Mouse (Mus musculus): ENCODE data around the gene Gm35549. TPM values are rescaled to one million over a fixed set of nuclear protein-coding genes. Genes with fewer than 3 reads are reported as not detected.
"Not testable (repeated sequence)": the region's sequence is repeated elsewhere in the genome, so short reads cannot be mapped to it uniquely, and the experiment has no call there.

The Gm35549 gene
- polyA plus RNA-seq, 1 experiment from 2014 or later = 0.65 TPM

GRCm38 (mm10) chr9:122855141-122855540 is 11.3 kb upstream of the Gm35549 start:
- H3K4me1 ChIP-seq; H3K27me3 ChIP-seq (ENCODE audit: low read depth, poor library complexity, severe bottlenecking); DNase-seq (ENCODE audit: low spot score); H3K27ac ChIP-seq; H3K9me3 ChIP-seq (replicated peaks); H3K4me3 ChIP-seq: not testable (repeated sequence)
- peaks cover 98% of the 10 kb centered on the region for H3K36me3 ChIP-seq
- 84% methylated on average over 3 of the region's 7 CpGs for WGBS

DNA sequence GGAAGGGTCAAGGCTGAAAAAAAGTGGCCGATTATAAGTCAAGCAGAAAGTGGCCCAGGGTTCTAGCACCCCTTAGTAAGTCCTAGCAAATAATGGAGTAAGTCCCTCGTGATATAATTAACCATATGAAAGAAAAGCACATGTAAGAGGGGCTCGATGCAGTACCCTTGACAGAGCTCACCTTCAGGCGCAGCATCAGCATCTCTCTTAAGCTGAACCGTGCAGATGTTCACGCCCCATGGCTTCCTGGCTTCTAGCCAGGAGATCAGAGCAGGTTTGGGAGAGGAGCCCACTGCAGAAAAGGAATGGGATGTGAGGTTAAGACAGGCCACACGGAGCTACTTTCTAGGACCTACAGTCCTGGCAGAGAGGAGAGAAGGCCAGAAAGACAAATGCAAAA is 10.7 kb upstream of the Gm35549 start:
- no peaks in the 10 kb centered on the region for H3K27me3 ChIP-seq (ENCODE audit: low read depth, poor library complexity, severe bottlenecking)
- H3K27ac ChIP-seq = no peak overlapping the region
- no peak overlapping the region for H3K4me3 ChIP-seq
- WGBS = 96% methylated on average over 7 of the region's 7 CpGs
- H3K9me3 ChIP-seq (replicated peaks) = no peaks in the 10 kb centered on the region
- H3K4me1 ChIP-seq = no peaks in the 10 kb centered on the region
- DNase-seq (ENCODE audit: low spot score) = no peak
- H3K36me3 ChIP-seq = peaks cover 98% of the 10 kb centered on the region

GRCm38 (mm10) chr9:122847811-122848311 is 4.0 kb upstream of the Gm35549 start:
- 95% methylated on average over 7 of the region's 8 CpGs for WGBS
- H3K4me1 ChIP-seq = not testable (repeated sequence)

GRCm38 (mm10) chr9:122846156-122846555 is 2.3 kb upstream of the Gm35549 start:
- Histone ChIP-seq H3K4me3 (no peak overlapping the region), H3K27me3 (ENCODE audit: low read depth, poor library complexity, severe bottlenecking) (no peaks in the 10 kb centered on the region), H3K27ac (no peak overlapping the region), H3K9me3 (replicated peaks) (no peaks in the 10 kb centered on the region), H3K4me1 (no peaks in the 10 kb centered on the region), H3K36me3 (peaks cover 30% of the 10 kb centered on the region)
- DNase-seq (ENCODE audit: low spot score) = no peak

More at GRCm38 (mm10) chr9:122847811-122848311, 4.0 kb upstream of the Gm35549 start:
- not testable (repeated sequence) for DNase-seq (ENCODE audit: low spot score); H3K27me3 ChIP-seq (ENCODE audit: low read depth, poor library complexity, severe bottlenecking); H3K9me3 ChIP-seq (replicated peaks); H3K27ac ChIP-seq; H3K4me3 ChIP-seq
- peaks cover 47% of the 10 kb centered on the region for H3K36me3 ChIP-seq

DNA sequence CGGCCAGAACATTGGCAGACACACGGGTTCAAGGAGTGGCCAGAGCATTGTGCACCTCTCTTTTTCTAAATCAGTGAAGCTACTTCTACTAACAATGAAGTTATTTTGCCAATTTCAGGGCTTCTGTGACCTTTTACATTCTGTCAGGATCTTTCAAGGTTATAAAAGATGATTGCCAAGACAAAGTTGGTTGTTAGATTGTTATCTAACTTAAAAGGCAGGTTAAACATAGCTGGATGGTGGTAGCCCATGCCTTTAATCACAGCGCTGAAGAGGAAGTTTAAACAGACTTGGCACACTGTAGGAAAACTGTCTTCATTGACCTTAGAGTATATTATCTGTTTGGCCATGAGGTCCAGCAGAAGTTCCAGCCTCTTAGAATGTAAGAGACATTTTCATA is 1.8 kb upstream of the Gm35549 start:
- 91% methylated on average over 3 of the region's 3 CpGs for WGBS
- Histone ChIP-seq H3K4me1 (no peaks in the 10 kb centered on the region), H3K36me3 (peaks cover 25% of the 10 kb centered on the region), H3K9me3 (replicated peaks) (no peaks in the 10 kb centered on the region), H3K4me3 (no peak overlapping the region), H3K27me3 (ENCODE audit: low read depth, poor library complexity, severe bottlenecking) (no peaks in the 10 kb centered on the region), H3K27ac (no peak overlapping the region)
- DNase-seq (ENCODE audit: low spot score) = no peak

GRCm38 (mm10) chr9:122837680-122838079 is 6.2 kb downstream of the Gm35549 start:
- Histone ChIP-seq H3K9me3 (replicated peaks) (no peaks in the 10 kb centered on the region), H3K36me3 (peaks cover 9% of the 10 kb centered on the region; the same call in 1 of the 2 replicates), H3K27me3 (ENCODE audit: low read depth, poor library complexity, severe bottlenecking) (no peaks in the 10 kb centered on the region), H3K4me1 (peaks cover 7% of the 10 kb centered on the region; the same call in 1 of the 2 replicates), H3K27ac (no peak overlapping the region), H3K4me3 (no peak overlapping the region)
- peak; percentile 50 for DNase-seq (ENCODE audit: low spot score)
- 24% methylated on average over 16 of the region's 16 CpGs for WGBS

DNA sequence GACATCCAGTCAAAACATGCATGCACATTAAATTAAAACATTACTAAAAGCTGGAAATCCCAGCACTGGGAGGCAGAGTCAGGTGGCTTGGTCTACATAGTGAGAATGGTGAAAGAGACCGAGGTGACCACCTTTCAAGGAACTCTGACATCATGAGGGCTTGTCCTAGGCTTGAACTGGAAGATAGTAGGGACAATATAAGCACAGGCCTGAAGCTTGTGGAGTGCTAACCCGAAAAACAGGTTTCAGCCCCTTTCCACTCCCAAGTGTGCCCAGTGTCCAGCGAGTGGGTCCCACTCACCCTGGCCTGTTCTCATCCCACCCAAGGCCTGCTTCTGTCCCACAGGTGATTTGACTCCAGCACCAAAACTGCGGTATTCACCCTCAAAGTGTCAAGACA is 6.6 kb downstream of the Gm35549 start:
- no peak for DNase-seq (ENCODE audit: low spot score)
- Histone ChIP-seq H3K27me3 (ENCODE audit: low read depth, poor library complexity, severe bottlenecking) (no peaks in the 10 kb centered on the region), H3K9me3 (replicated peaks) (no peaks in the 10 kb centered on the region), H3K4me1 (peaks cover 7% of the 10 kb centered on the region; the same call in 1 of the 2 replicates), H3K4me3 (no peak overlapping the region), H3K27ac (no peak overlapping the region), H3K36me3 (peaks cover 9% of the 10 kb centered on the region; the same call in 1 of the 2 replicates)
- WGBS = 75% methylated on average over 4 of the region's 4 CpGs

DNA sequence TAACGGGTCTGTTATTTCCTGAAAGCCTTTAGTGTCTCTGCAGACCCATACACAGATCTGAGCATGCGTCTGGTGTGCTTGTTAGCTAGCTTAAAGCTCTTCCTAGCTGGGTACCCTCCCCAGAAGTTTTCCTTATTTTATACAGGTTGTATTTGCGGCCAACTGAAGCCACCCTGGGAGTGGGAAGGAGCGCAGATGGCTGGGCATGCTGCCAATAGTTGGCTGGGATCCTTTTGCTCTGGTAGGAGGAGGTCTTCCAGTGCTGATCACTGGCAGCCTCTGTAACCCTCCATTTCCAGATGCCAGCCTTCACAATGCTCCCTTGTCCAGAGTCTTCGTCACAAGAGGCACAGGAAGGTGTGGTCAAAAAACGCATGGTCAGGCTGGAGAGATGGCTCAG is 7.0 kb downstream of the Gm35549 start:
- Histone ChIP-seq H3K4me3 (no peak overlapping the region), H3K27me3 (ENCODE audit: low read depth, poor library complexity, severe bottlenecking) (no peaks in the 10 kb centered on the region), H3K36me3 (peaks cover 9% of the 10 kb centered on the region; the same call in 1 of the 2 replicates), H3K27ac (no peak overlapping the region), H3K4me1 (peaks cover 7% of the 10 kb centered on the region; the same call in 1 of the 2 replicates), H3K9me3 (replicated peaks) (no peaks in the 10 kb centered on the region)
- DNase-seq (ENCODE audit: low spot score) = no peak
- 83% methylated on average over 6 of the region's 6 CpGs for WGBS

- Histone ChIP-seq H3K27ac (no peak overlapping the region), H3K27me3 (ENCODE audit: low read depth, poor library complexity, severe bottlenecking) (no peaks in the 10 kb centered on the region), H3K4me3 (no peak overlapping the region), H3K36me3 (peaks cover 9% of the 10 kb centered on the region; the same call in 1 of the 2 replicates), H3K4me1 (peaks cover 7% of the 10 kb centered on the region; the same call in 1 of the 2 replicates), H3K9me3 (replicated peaks) (no peaks in the 10 kb centered on the region)
- no peak for DNase-seq (ENCODE audit: low spot score)
- WGBS = 84% methylated on average over 9 of the region's 9 CpGs
Measured at GRCm38 (mm10) chr9:122836126-122836525, 7.7 kb downstream of the Gm35549 start.

DNA sequence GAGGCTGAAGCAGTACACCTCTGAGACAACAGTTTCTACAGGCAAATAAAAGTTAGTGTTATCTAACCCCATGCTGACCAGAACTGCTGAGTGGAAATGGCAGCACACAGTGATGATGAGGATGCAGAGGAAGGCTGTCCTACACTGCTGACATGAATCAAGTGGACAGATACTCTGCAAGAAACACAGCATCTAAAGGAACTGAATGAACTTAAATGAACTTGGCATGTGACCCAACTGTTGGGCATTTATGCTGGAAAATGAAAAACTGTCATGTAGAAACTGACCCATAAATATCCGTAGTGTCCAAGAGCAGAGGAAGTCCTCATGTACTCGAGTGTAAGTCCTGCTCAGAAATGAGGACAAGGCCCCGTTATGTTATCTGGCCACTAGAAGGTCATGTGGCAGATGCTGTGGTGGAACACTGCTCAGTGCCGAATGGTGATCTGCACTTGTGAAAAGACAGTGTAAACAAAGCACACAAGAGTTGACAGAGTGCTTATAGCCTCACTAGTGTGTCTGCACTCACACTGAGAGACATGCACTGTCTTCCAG is 13.9 kb downstream of the Gm35549 start:
- Histone ChIP-seq H3K4me3 (no peak overlapping the region), H3K27me3 (ENCODE audit: low read depth, poor library complexity, severe bottlenecking) (no peaks in the 10 kb centered on the region), H3K27ac (no peak overlapping the region), H3K9me3 (replicated peaks) (no peaks in the 10 kb centered on the region), H3K36me3 (peaks cover 34% of the 10 kb centered on the region), H3K4me1 (no peaks in the 10 kb centered on the region)
- no peak for DNase-seq (ENCODE audit: low spot score)
- WGBS = 90% methylated on average over 4 of the region's 4 CpGs

GRCm38 (mm10) chr9:122826743-122827142 is 17.1 kb downstream of the Gm35549 start:
- no peak for DNase-seq (ENCODE audit: low spot score)
- H3K27me3 ChIP-seq (ENCODE audit: low read depth, poor library complexity, severe bottlenecking) = no peaks in the 10 kb centered on the region
- no peak overlapping the region for H3K27ac ChIP-seq
- no peaks in the 10 kb centered on the region for H3K4me1 ChIP-seq
- WGBS = 96% methylated on average over 4 of the region's 4 CpGs
- H3K9me3 ChIP-seq (replicated peaks) = no peaks in the 10 kb centered on the region
- H3K36me3 ChIP-seq = peaks cover 35% of the 10 kb centered on the region
- no peak overlapping the region for H3K4me3 ChIP-seq

DNA sequence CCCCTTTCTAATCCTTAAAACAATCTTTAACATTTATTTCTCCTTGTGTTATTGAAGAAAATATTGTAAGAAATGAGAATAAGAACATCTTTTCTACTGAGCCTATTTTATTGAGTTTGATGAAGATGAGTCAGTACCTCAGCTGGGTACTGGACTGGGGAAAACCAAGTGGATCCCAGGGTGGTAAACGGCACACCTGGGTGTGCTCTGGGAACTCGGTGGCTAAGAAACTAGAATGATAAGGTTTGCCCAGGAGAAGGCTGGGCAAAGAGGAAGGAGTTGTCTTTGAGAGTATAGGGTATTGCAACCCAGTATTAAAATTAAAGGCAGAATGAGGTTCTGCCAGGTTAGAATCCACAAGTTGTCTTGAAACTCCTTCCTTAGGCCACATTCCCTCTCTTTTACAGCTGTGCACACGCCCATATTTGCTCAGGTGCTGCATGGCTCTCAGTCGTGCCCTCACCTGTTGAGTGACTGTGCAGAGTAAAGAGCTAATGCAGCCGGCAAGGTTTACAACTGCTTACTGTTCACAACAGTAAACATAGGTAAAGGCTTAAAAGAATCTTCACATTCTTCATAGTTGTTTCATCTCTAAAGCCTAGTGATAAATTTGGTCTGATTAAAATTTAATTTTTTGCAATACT is 20.3 kb downstream of the Gm35549 start:
- H3K4me1 ChIP-seq = no peaks in the 10 kb centered on the region
- DNase-seq (ENCODE audit: low spot score) = no peak
- peaks cover 42% of the 10 kb centered on the region for H3K36me3 ChIP-seq
- no peak overlapping the region for H3K27ac ChIP-seq
- 89% methylated on average over 5 of the region's 5 CpGs for WGBS
- no peaks in the 10 kb centered on the region for H3K27me3 ChIP-seq (ENCODE audit: low read depth, poor library complexity, severe bottlenecking)
- no peaks in the 10 kb centered on the region for H3K9me3 ChIP-seq (replicated peaks)
- H3K4me3 ChIP-seq = no peak overlapping the region

DNA sequence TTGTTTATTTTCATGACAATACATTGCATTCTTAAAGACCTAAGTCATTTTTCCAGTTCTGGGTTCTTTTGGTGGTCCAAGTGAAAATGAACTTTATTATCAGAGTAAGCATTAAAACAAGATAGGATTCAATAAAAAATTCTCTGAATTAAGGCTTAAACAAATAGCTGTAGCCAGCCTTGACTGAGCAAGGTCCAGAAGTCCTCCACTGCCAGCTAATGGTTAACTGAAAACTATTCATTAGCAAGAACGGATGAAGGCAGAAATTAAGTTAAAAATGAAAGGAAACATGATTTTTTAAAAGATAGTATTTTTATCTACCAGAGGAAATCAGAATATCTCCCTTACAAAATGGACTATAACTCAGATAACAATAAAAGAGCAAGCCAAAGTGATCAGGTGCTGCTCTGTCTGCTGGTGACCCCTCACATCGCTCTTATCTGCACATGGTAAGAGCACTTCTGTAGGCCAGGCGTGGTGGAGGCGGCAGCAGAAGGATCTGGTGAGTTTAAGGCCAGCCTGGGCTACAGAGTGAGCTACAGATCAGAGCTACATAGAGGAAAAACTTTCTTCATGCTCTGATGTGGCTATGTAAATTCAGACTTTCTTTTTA is 28.5 kb downstream of the Gm35549 start:
- 93% methylated on average over 4 of the region's 4 CpGs for WGBS
- Histone ChIP-seq H3K27ac (no peak overlapping the region), H3K9me3 (replicated peaks) (no peaks in the 10 kb centered on the region), H3K4me1 (no peaks in the 10 kb centered on the region), H3K27me3 (ENCODE audit: low read depth, poor library complexity, severe bottlenecking) (no peaks in the 10 kb centered on the region), H3K36me3 (peaks cover 10% of the 10 kb centered on the region; the same call in 1 of the 2 replicates), H3K4me3 (no peak overlapping the region)
- no peak for DNase-seq (ENCODE audit: low spot score)
